Mouse (Mus musculus) liver, embryonic 14.5 days (tissue): ENCODE measurements at regions not wholly inside any gene's neighbourhood (a gene's known extent, or its start where the extent isn't known, plus 50 kb on each side); places are given as distances from the start of the nearest gene placed in this dataset.

Experiments
- CTCF ChIP-seq: IDR thresholded peaks from 2 replicates; pipeline ENCODE4 v1.5.1; 2016; ENCODE audit warnings: antibody characterized with exemption, low read depth, control low read depth
- EP300 ChIP-seq: IDR thresholded peaks from 2 replicates; pipeline ENCODE4 v1.6.1; 2016; ENCODE audit warnings: antibody characterized with exemption, low read depth

- no peak for TF ChIP-seq CTCF
- TF ChIP-seq EP300: no peak
Measured at GRCm38 (mm10) chr10:109185243-109185642, 174.5 kb upstream of the Syt1 start.
